Mouse (Mus musculus) myocyte (in vitro differentiated cells): ENCODE results near the gene Alk.

Experiments
- CEBPB ChIP-seq: IDR thresholded peaks from 2 replicates; pipeline ENCODE4 v1.6.1; 2011; ENCODE audit warnings: mild to moderate bottlenecking, moderate library complexity; ENCODE audit not compliant: poor library complexity, insufficient read depth, severe bottlenecking
- MAX ChIP-seq: IDR thresholded peaks from one replicate; pipeline ENCODE4 v1.6.1; 2011; ENCODE audit warnings: low read depth, mild to moderate bottlenecking, control low read depth
- MYOG ChIP-seq, 3 experiments: IDR thresholded peaks; one replicate each; pipeline ENCODE4 v1.6.1; 2011; ENCODE audit warnings: control low read depth in 2 of 3, low read depth in 2 of 3, mild to moderate bottlenecking in 2 of 3; ENCODE audit not compliant: insufficient read length in 2 of 3, control insufficient read depth in 1 of 3, insufficient read depth in 1 of 3
- POLR2A ChIP-seq: IDR thresholded peaks from one replicate; pipeline ENCODE4 v1.6.1; 2011; ENCODE audit warnings: low read depth, mild to moderate bottlenecking, control low read depth, moderate library complexity; ENCODE audit not compliant: insufficient read length
- POLR2AphosphoS2 ChIP-seq: IDR thresholded peaks from one replicate; pipeline ENCODE4 v1.6.1; 2011; ENCODE audit warnings: low read depth, control low read depth; ENCODE audit not compliant: insufficient read length
- TCF12 ChIP-seq: IDR thresholded peaks from one replicate; pipeline ENCODE4 v1.6.1; 2011; ENCODE audit warnings: mild to moderate bottlenecking, control low read depth; ENCODE audit not compliant: poor library complexity, insufficient read depth, severe bottlenecking
- USF1 ChIP-seq: IDR thresholded peaks from one replicate; pipeline ENCODE4 v1.6.1; 2011; ENCODE audit warnings: low read depth, mild to moderate bottlenecking, control low read depth, moderate library complexity

GRCm38 (mm10) chr17:72579321-72579720 lies 25.1 kb downstream of the Alk start:
- TF ChIP-seq POLR2A (no peak), USF1 (no peak), POLR2AphosphoS2 (no peak), TCF12 (no peak), MAX (no peak), MYOG (IDR thresholded peaks at IDR 0.05; ENCODE audit: control insufficient read depth in 1 of 3, insufficient read depth in 1 of 3, insufficient read length in 2 of 3, low read depth in 2 of 3) (no peak), CEBPB (no peak)
